Mouse (Mus musculus): Measurements from ENCODE around the gene Igsf8.

Gene Igsf8

DNA sequence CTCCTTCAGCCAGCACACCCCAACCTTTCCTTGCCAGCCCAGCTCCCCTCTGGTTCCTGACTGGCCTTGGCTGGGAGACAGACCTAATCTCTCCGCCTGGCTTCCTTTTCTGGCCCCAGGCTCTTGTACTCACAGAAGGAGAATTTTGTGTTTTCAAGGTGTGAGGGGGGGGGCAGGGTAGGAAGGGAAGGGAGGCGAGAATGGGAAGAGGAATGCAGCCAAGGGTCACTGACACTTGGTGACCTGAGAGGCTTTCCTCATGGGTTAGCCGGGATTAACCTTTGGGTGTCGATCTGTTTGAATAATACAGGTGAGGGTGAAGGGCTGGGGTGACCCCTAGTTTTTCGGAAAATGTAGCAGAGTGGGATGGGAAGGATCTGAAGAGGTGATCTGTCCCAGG, 12.7 kb downstream of the Igsf8 start:
- no peak for DNase-seq

DNA sequence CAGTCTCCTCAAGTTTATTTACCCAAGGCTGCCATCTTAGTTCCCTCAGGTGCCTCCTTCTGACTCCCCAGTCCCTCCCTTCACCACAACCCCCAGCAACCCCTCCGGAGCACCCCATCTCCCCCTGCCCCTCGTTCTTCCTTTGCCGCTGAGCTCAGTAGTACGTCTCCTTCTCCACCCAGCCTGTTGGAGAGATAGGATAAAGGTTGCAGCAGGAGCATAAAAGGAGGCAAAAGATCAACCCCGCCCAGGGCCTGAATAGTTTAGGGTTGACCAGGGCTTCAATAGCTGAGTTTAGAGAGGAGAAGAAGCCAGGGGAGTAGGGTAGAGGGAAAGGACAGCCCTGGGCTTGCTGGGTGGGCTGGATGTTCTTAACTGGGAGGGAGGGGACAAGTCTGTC, 13.1 kb downstream of the Igsf8 start:
- no peak for DNase-seq

DNA sequence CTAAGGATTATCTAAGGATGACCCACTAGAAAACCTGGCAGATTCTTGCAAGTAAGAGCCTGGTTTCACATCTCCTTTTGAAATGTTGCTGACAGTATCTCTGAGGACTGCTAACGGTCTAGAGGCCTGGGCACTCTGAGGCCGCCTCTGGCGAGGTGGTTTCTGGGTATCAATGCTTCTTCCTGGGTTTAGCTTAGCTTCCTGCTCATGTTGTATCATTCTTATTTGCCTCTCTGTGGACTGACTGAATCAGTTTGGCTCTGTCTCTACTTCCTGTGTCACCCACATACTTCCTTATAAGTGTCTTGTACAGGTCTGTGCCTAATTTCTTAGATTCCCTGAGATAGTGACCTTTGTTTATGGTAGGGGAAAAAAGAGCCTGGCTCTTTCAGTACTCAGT, 15.7 kb downstream of the Igsf8 start:
- no peak for DNase-seq

DNA sequence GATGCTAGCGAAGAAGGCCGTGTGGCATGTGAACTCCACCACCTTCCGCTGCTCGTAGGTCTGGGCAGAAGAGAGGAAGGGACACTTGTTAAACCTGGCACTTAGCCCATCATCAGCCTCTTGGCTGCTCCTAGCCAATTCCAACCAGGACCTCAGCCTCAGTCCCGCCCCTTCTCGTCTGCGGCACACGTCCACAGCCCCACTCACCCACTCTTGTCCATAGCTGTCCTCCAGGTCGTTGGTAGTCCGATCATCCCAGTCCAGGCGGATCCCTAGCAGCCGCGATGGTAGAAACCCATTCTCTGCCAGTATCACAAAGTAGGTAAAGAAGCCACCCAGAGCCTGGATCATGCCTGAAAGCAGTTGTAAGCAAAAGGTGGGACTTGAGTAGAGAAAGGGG, 16.9 kb downstream of the Igsf8 start:
- DNase-seq = no peak

DNA sequence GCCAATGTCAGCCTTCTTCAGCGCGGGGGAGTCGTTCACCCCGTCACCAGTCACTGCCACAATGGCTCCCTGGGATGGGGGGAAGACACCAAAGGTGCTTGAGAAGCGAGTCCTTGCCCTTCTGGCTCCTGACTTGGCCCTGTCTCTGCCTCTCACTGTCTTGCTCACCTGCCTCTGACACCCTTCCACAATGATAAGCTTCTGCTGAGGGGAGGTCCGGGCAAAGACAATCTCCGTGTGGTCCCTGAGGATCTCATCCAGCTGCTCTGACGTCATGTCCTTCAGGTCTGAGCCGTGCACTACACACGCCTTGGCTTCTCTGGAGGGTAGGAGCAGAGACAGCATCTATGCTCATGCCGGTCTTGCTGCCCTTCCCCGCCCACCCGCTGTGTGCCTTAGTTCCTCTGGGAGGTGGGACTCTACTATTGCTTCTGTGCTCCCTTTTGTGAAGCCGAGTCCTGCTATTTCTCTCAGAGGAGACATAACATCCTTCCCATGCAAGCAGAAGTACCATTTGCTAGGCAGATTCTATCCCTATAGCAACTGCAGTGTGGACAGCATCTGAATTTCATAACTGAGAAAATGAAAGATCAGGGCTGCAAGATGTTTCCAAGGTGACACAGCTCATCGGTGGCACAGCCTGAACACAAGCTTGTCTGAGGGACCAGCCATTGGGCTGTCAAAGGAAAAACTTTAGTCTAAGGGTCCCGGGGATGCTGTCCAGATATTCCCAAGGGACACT, 18.5 kb downstream of the Igsf8 start:
- no peak for DNase-seq

DNA sequence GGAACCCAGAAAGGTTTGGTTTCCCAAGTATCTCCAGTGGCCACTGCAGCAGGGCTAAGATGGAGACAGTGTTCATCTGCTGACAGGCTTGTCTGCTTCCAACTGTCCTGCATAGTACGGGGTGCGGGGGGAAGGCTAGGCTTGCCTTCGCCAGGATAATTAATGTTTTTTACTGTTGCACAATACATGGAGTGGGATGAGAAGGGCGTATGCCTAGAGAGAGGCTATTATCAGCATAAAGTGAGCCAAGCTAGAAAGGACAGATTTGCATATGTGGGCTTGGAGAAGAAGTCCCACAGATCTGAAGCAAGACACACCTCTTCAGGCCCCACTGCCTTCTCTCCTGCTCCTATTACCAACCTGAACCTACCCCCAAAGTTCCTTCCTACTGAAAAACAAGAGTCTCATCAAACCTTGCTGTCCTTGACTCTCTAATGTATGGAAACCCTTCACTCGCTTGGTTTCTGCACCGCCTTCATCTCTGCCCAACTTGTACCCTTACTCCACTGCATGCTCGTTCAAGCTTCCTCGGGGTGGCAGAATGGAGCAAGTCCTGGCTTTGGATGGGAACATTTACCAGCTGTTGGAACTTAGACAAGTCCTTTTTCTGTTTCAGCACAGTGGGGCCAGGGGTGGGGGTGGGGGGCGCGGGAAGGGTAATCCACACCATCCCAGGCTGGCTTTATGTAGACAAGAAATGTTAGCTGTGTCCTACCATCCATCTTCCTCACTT, 20.2 kb downstream of the Igsf8 start:
- no peak for DNase-seq

DNA sequence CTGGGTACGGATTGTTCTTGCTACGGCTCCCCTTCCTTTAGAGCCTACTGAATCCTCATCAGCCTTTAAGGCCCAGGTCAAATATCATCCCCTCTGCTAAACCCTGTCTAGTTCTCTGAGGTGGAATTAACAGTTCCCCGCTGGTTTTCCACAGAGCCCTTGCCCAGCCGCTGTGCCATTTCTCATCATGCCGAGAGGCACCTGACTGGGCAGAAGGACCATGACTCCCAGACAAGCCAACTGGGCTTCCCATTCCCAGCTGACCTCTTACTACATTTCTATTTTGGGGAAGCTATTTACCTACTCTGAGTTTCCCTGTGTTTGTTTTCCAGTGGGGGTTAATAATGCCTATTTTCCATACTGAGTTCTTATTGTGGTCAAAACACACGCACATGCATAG, 21.6 kb downstream of the Igsf8 start:
- DNase-seq = no peak

DNA sequence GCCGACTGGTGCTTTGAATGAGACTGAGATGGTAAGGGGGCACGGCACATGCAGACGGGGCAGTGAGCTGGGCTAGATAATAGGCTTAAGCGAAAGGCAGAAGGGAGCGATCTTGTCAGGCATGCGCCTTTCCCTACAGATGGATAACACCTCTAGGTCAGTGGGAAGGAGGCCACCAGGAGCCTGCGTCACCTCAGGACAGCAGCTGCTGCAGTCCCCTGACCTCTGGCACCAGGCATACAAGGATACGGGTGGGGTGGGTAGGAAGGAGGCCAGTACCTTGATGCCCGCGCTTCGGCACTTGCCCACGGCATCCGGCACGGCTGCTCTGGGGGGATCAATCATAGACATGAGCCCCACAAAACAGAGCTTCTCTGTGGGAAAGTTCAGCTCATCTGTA, 22.8 kb downstream of the Igsf8 start:
- no peak for DNase-seq

DNA sequence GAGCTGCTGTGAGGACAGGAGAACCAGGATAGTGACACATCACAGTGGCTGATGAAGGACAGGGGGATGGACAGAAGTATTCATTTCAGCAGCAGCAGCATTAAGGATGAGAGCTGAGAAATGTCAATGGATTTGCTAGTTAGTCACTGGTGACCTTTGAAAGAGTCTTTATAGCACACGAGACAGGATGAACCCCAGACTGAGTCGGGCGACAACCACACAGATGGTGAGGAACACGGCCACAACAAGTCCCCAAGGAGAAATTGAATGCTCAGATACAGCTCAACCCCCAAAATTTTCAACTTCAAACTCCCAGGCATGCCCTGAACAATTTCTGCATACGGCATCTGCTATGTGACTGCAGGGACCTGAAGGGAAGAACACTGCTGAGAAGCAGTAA, 25.3 kb downstream of the Igsf8 start:
- no peak for DNase-seq

DNA sequence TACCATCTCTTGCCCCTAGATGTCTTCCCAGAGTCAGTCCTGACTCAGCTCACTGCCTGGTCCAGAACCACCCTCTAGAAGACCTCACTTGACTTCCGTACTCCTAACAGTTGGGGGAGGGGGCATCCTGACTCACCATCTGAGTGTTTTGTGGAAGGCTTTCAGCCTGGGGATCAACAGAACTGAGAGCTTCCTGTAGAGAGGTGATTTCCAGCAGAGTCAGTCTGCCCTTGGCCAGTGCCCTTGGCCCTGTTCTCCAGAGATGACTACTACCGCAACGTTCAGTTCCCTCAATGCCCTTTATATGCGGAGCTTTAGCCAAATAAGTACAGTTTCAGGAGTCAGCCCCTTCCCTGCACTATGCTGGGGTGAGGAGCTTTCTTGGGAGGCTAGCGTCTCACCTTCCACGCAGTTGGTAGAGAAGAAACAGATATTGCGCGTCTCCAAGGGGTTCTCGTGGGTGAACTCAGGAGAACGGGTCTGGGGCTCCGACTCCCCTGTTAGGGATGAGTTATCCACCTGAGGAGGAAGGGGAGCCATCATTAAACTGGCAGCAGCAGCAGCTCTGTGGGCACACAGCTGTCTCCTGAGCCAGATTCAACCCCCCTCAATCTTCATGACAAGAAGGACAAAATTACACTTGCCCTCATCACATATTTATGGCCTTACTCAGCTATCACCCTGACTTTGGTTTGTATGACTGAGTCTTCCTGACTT, 27.6 kb downstream of the Igsf8 start:
- no peak for DNase-seq

DNA sequence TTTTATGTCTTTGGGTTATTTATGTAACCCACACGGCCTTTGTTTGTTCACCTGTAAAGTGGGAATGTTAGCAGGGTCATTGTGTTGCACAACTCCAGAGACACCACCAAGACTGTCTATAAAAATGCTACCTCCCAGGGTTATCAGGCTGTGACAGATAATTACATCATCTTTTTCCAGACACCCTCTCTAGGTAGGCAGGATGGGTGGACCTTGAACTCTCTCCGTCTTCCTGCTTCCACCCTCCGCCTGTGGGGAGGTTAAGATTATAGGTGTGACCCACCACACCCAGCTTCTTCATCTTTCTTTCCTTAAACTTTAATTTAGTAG, 28.1 kb downstream of the Igsf8 start:
- DNase-seq = no peak

DNA sequence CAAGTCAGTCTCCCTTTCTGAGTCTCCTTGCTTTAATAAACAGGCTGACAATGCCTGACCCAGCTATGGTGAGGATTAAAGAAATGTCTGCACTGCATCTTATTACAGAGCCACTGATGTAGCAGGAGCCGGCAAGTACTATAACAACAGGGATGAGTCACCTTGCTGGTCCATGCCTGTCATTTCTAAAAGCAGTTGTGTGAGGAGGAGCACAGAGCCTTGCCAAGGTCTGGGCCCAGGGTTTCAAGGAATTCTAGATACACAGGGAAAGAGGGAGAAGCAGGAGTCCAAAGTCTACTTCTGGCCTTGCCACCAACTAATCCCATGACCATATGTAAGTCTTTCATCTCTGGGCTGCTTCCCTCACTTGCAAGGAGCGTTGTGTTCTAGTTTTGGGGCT, 31.4 kb downstream of the Igsf8 start:
- no peak for DNase-seq

DNA sequence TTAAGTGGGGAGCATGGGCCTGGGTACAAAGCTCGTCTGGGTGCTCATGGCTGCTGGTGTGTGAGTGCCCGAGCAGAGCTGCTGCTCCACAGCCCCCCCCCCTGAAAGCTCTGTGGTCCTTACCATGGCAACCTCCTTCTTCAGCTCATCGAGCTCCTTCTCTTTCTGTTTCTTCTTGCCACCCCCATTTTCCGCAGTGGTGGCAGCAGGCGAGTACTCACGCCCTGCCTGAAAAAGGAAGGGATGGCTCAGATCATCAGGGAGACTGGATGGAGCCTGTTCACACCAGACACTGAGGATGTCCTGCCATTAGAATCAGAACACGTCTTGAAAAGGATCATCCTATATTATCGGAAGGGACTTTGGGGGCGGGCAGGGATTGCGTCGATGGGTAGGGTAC, 32.0 kb downstream of the Igsf8 start:
- no peak for DNase-seq

DNA sequence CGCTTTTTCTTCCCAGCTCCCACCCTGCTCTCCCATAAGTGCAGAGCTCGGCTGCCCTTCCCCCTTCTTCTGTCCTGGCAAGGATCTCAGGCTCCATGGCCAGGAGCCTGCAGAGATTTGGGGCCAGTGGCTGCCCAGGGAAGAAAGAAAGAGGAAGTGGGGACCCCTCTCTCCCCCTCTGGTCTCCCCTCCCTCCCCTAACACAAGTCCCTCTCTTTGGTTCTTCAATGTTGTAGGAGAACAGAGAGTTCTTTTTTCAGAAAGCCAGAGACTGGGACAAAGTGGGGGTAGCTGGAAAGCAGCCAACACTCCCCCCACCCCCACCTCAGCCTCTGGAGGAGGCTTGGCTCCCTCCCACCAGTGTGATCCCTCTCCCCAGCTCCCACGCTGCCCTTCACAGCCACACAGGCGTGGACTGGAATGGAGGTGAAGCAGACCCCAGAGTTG, 34.3 kb downstream of the Igsf8 start:
- peak in 1 of 2 experiments; percentile 44 for DNase-seq

DNA sequence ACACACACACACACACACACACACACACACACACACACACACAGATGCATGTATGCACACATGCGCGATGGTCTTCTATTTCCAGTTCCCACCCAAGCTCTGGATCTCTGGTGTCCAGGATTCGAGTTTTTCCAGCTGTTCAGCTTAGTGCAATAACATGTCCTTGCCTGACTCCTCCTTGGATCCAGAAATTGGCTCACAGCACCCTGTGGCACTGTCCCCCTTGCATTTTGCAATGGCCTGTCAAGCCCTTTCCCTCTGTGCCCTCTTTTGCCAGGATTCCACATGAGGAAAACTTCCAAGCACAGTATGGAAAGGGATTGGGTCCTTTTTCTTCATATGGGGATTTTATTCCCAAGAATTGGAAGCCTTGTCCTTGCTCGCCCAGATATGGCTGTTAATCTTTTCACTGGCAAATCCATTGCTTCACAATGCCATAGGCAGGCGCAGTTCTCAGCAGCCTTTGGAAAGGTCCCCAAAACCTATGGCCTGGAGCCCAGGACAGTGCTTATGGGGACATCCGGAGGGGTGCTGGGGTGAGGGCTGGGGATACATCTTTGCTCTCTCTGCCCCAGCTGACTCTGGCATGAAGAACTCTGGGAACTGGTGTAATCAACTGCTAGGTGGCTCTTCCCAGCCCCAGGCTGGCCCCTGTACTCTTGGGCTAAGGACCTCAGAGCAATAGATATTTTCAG, 35.5 kb downstream of the Igsf8 start:
- peak; percentile 37 to 53 for DNase-seq

DNA sequence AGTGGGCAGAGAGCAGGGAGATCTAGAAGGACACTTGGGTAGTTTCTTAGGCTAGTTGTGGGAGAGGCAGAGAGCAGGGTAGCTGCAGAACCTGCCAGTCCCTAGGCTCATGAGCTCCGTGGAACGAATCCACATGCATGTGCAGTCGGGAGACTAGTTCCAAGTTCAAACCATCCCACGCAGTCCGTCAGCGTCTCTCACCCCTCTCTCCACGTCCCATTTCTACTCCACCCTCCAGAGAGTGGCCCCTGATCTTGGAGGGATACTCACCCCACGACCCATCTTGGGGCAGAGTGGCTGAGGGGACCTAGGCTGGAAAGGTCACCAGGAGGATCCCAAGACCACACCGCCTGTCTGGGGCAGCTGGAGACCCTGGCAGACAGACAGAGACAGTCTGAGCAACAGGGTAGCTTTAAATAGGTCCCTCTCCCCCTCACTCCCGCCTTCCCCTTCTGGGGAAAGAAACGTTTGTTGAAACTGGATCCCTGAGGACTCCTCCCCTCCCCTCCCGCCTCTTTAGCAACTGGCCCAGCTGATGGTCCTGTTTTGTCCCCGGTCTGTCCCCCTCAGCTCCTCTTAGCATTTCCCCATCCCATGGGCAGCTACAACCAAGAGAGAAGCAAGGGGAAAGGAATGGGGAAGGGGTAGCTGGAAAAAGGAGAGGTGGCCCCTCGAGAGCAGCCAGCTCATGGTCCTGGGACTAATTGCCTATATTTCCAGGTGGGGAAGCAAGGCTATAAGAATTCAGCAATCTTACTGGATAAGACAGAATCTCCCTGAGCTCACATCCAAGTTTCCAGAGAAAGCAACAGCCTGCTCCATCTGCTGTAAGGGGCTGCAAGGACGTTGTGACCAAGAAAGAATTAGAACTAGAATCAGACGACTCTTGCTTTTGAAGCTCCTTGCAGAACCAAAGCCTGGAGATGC, 36.4 kb downstream of the Igsf8 start, which contains the start of gene Atp1a2:
Gene Atp1a2 (minus strand): TSS at position 454 of the 927 bp plus-strand sequence.
- peak in 1 of 2 experiments; percentile 38 for DNase-seq

DNA sequence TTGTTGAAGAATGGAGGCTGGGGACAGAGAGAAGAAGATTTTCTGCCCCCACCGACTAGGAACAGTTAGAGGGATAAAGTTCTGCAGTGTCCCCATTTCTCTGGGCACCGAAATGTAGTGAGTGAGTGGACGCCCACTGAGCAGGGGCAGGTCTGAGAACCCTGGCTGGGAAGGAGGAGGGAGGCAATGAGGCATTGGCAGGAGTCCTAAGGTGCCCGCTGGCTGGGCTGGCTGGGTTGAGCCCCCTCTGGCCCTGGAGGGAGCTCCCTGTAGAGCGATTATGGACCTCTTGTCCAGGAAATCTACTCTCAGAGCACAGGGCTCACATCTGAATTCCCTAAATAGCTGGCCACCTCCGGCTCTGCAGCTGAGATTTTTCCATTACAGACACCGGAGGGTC, 38.1 kb downstream of the Igsf8 start:
- no peak for DNase-seq

DNA sequence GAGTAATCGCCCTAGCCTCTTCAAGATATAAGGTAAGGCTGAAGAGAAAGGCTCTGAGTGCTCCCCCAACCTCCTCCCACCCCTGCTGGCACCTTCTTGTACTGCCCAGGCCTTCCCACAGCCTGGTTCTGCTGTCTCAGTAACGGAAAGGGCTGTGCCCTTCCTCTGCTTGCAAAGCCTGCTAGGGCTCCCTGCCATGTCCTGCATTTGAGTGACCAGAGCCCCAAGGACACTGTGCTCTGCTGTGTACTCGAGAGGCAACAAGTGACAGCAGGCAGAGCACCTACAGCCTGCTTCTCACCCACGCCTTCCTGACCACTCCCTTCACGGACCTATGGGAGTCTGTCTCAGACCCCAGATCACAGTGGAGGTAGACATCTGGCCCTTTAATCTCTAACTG, 38.8 kb downstream of the Igsf8 start:
- DNase-seq = no peak

DNA sequence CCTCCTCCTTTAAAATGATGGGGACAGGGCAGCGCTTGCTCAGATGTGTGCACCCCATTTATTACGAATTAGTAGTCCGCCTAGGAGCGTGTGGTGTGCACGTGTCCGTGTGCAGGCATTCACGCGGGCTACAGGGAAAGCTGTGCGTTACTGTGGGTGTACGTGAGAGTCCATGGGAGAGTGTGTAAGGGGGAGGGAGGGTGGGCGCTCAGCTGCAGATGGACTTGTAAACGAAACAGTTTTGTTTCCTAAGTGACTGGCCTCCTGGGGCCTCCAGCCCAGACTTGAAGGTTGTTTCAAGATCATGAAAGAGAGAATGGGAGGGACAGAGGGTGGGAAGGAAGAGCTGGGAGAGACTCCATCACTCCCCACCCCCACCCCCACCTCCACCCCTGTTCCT, 39.7 kb downstream of the Igsf8 start:
- no peak for DNase-seq

DNA sequence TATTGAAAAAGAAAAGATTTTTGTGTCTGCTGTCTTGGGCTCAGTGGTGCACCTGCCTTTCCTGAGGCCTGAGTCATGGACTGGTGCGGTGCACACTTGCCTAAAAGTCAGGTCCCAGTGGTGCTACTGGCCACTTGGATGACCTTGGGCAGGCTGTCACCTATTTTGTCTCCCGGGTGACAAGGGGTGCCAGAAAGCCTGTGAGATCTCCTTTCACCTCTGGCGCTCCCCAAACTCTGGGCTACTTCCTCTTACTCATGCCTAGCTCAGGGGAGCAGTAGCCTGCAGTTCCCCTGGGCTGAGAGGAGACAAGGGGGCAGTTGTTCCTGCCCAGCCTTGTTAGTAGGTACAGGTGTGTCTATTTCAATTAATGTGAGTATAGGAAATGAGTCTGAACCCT, 40.9 kb downstream of the Igsf8 start:
- no peak for DNase-seq

DNA sequence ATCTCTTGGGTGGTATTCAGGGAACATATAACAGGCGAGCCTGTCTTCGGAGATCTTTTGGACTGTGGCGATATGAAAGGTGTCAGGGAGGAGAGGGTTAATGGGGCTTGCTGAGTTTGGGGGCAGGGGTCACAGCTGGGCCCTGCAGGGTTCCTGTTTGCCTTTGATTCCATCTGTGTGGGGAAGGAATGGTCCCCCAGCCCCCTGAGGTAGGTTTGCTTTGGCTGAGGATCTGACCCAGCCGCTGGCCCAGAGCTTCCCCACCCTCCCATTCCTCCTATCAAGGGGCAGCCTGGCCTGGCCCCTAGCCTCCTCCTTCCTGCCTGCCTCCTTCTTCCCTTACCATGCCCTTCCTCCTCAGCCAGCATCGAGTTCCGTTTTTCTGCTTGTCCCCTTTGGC, 41.4 kb downstream of the Igsf8 start:
- DNase-seq = no peak

DNA sequence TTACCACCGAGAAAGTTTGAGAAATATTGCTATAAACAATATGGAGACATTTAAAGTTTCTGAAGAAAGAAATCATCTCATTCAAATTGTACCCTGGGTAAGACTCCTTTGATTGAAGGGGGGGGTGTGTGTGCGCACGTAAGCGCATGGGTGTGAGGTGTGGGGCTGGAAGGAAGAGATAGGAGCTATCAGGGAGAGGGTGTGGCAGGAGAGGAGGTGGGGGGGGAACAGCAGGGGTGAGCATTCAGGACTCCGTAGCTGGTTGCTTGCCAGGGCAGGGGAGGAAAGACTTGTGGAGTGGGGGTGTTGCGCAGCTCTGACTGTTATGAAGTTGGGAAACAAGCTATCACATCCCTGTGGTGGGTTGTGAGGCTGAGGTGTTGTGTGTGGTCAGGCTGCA, 43.0 kb downstream of the Igsf8 start:
- no peak for DNase-seq

Measured in cerebellum, postnatal 25 days (tissue).